Comparison of ENCODE assay signal across 7 mouse cellular contexts in genomic region chr2:165881585-165882431, GRCm38 (mm10). TPM values are rescaled to one million over a fixed set of nuclear protein-coding genes. Genes with fewer than 3 reads are reported as not detected.
DNase-seq lines count a peak whose midpoint lies in the region; ATAC-seq and TF ChIP-seq lines count a peak whose summit lies in the region.

No protein-coding gene starts in this region.

- H3K4me2 ChIP-seq in forebrain, embryonic 12.5 days = peak overlapping the region; percentile 63
- H3K4me2 ChIP-seq in hindbrain, embryonic 15.5 days = peak overlapping the region; percentile 73
- H3K4me2 ChIP-seq in liver, embryonic 14.5 days (ENCODE audit: low read depth) = peak overlapping the region; percentile 79
- H3K4me2 ChIP-seq in stomach, embryonic 15.5 days = peak overlapping the region; percentile 71

- DNase-seq in ES-CJ7 (ENCODE audit: low read depth, low spot score) = peak; percentile 81
- DNase-seq in liver, embryonic 14.5 days (ENCODE audit: low read depth in 3 of 3, low spot score in 3 of 3) = no peak
- DNase-seq in ovary, postnatal 36 days (ENCODE audit: low spot score) = no peak

- peaks cover 9% of the 10 kb centered on the region for H3K4me1 ChIP-seq in bone marrow, adult 2 months (ENCODE audit: control insufficient read depth, insufficient read depth, low read length)
- peaks cover 99% of the 10 kb centered on the region for H3K4me1 ChIP-seq in forebrain, embryonic 12.5 days
- H3K4me1 ChIP-seq in hindbrain, embryonic 15.5 days (replicated peaks) = peaks cover 96% of the 10 kb centered on the region
- H3K4me1 ChIP-seq in liver, embryonic 14.5 days (replicated peaks; ENCODE audit: control insufficient read depth in 2 of 2, insufficient read depth in 2 of 2, low read length in 1 of 2) = peaks cover 46 to 78% of the 10 kb centered on the region in 2 experiments
- peaks cover 88% of the 10 kb centered on the region for H3K4me1 ChIP-seq in stomach, embryonic 15.5 days

- peak overlapping the region; percentile 79 for H3K27ac ChIP-seq in bone marrow, adult 2 months (ENCODE audit: control insufficient read depth, insufficient read depth, low read depth, low read length, poor library complexity)
- peak overlapping the region; percentile 100 for H3K27ac ChIP-seq in forebrain, embryonic 12.5 days
- H3K27ac ChIP-seq in hindbrain, embryonic 15.5 days (replicated peaks) = peak overlapping the region; percentile 100
- peak overlapping the region; percentile 91 for H3K27ac ChIP-seq in liver, embryonic 14.5 days
- H3K27ac ChIP-seq in stomach, embryonic 15.5 days = peak overlapping the region; percentile 100

- no peak for ATAC-seq in forebrain, embryonic 12.5 days (ENCODE audit: low FRiP score)
- no peak for ATAC-seq in hindbrain, embryonic 15.5 days (ENCODE audit: low FRiP score, low read depth)
- ATAC-seq in liver, embryonic 14.5 days (ENCODE audit: insufficient read depth) = no peak
- no peak for ATAC-seq in stomach, embryonic 15.5 days (ENCODE audit: insufficient read depth, low FRiP score, low read depth)

- 27% methylated on average over 12 of the region's 13 CpGs for WGBS in bone marrow, adult 2 months
- 7% methylated on average over 13 of the region's 13 CpGs for WGBS in forebrain, embryonic 12.5 days
- 12% methylated on average over 12 of the region's 13 CpGs for WGBS in hindbrain, embryonic 15.5 days
- 40% methylated on average over 13 of the region's 13 CpGs for WGBS in liver, embryonic 14.5 days (ENCODE audit: insufficient replicate concordance)
- 22% methylated on average over 13 of the region's 13 CpGs for WGBS in stomach, embryonic 15.5 days

- H3K9ac ChIP-seq in forebrain, embryonic 12.5 days = peak overlapping the region; percentile 58
- peak overlapping the region; percentile 46 for H3K9ac ChIP-seq in hindbrain, embryonic 15.5 days
- H3K9ac ChIP-seq in liver, embryonic 14.5 days (replicated peaks) = peak overlapping the region; percentile 67
- peak overlapping the region; percentile 7; the same call in 1 of the 2 replicates for H3K9ac ChIP-seq in stomach, embryonic 15.5 days

- TF ChIP-seq EP300 in liver, embryonic 14.5 days (IDR thresholded peaks at IDR 0.05; ENCODE audit: low read depth) = no peak

- H3K27me3 ChIP-seq in forebrain, embryonic 12.5 days = no peaks in the 10 kb centered on the region
- H3K27me3 ChIP-seq in hindbrain, embryonic 15.5 days = no peaks in the 10 kb centered on the region
- no peaks in the 10 kb centered on the region for H3K27me3 ChIP-seq in liver, embryonic 14.5 days (ENCODE audit: control insufficient read depth, insufficient read depth, low read length)
- no peaks in the 10 kb centered on the region for H3K27me3 ChIP-seq in stomach, embryonic 15.5 days (replicated peaks)

- no peaks in the 10 kb centered on the region for H3K36me3 ChIP-seq in forebrain, embryonic 12.5 days (replicated peaks)
- no peaks in the 10 kb centered on the region for H3K36me3 ChIP-seq in hindbrain, embryonic 15.5 days
- H3K36me3 ChIP-seq in liver, embryonic 14.5 days (replicated peaks; ENCODE audit: control insufficient read depth, insufficient read depth, low read depth) = peaks cover 29% of the 10 kb centered on the region
- no peaks in the 10 kb centered on the region for H3K36me3 ChIP-seq in stomach, embryonic 15.5 days

- TF ChIP-seq CTCF in bone marrow, adult 2 months (IDR thresholded peaks at IDR 0.05; ENCODE audit: control insufficient read depth, insufficient read depth, low read length) = no peak
- TF ChIP-seq CTCF in liver, embryonic 14.5 days (IDR thresholded peaks at IDR 0.05; ENCODE audit: low read depth) = no peak

- H3K4me3 ChIP-seq in bone marrow, adult 2 months (replicated peaks; ENCODE audit: control insufficient read depth, low read depth, low read length) = peak overlapping the region; percentile 8
- H3K4me3 ChIP-seq in forebrain, embryonic 12.5 days (replicated peaks) = peak overlapping the region; percentile 30
- H3K4me3 ChIP-seq in hindbrain, embryonic 15.5 days = peak overlapping the region; percentile 37
- peak overlapping the region; percentile 54 to 70 for H3K4me3 ChIP-seq in liver, embryonic 14.5 days (ENCODE audit: insufficient read depth in 1 of 2, low read depth in 2 of 2, low read length in 2 of 2)
- peak overlapping the region; percentile 39 for H3K4me3 ChIP-seq in stomach, embryonic 15.5 days (replicated peaks)

- TF ChIP-seq POLR2A in bone marrow, adult 2 months (IDR thresholded peaks at IDR 0.05; ENCODE audit: borderline replicate concordance, control insufficient read depth, low read depth, low read length) = no peak

- no peaks in the 10 kb centered on the region for H3K9me3 ChIP-seq in forebrain, embryonic 12.5 days
- no peaks in the 10 kb centered on the region for H3K9me3 ChIP-seq in hindbrain, embryonic 15.5 days
- H3K9me3 ChIP-seq in liver, embryonic 14.5 days (ENCODE audit: control insufficient read depth, low read length) = no peaks in the 10 kb centered on the region
- no peaks in the 10 kb centered on the region for H3K9me3 ChIP-seq in stomach, embryonic 15.5 days

RNA-seq across cellular contexts. Expression of gene Zmynd8, which starts 17.0 kb away (rescaled TPM):
- 34.1 and 75.2 TPM in 2 replicates for polyA plus RNA-seq in bone marrow, adult 2 months (2011; ENCODE audit: insufficient read depth, insufficient read length, low replicate concordance, missing spikeins)
- polyA plus RNA-seq in forebrain, embryonic 12.5 days (2016; fragmentation: Nextera tagmentation; extraction: Ambion mirVana) = 67.6 and 71.5 TPM in 2 replicates
- polyA plus RNA-seq in hindbrain, embryonic 15.5 days (2015; fragmentation: Nextera tagmentation; extraction: Ambion mirVana) = 71.8 and 79.2 TPM in 2 replicates
- polyA plus RNA-seq in liver, embryonic 14.5 days (2012; rRNA removed) = 13.5 and 17.7 TPM in 2 replicates
- 16.3 and 18.5 TPM in 2 replicates for polyA plus RNA-seq in liver, embryonic 14.5 days (2014; fragmentation: Nextera tagmentation; extraction: Ambion mirVana)
- 53.6 and 54.5 TPM in 2 replicates for polyA plus RNA-seq in stomach, embryonic 15.5 days (2015; fragmentation: Nextera tagmentation; extraction: Ambion mirVana)

Comparison
In these comparisons a context has a peak if more than half of its experiments do, and no peak if none do; other contexts are left out.
1. H3K4me3 ChIP-seq: peak in every context shown above with its lines; median percentile 62 in liver, embryonic 14.5 days; 39 in stomach, embryonic 15.5 days; 37 in hindbrain, embryonic 15.5 days; 30 in forebrain, embryonic 12.5 days; 8 in bone marrow, adult 2 months.
2. H3K9ac ChIP-seq: peak in every context shown above with its lines; median percentile 67 in liver, embryonic 14.5 days; 58 in forebrain, embryonic 12.5 days; 46 in hindbrain, embryonic 15.5 days; 7 in stomach, embryonic 15.5 days.